Mouse (Mus musculus) bone marrow, adult 2 months (tissue): Measurements from ENCODE around the gene Mtnr1b.

ENCODE experiments used
- CTCF ChIP-seq: fragments of 200-500 bp; IDR thresholded peaks from 2 replicates; pipeline ENCODE4 v1.5.1; 2011; ENCODE audit warnings: low read length, control low read depth; ENCODE audit not compliant: control insufficient read depth, insufficient read depth
- POLR2A ChIP-seq: fragments of 200-500 bp; IDR thresholded peaks from 2 replicates; pipeline ENCODE4 v1.6.1; 2011; ENCODE audit warnings: low read depth, mild to moderate bottlenecking, control low read depth, low read length, borderline replicate concordance; ENCODE audit not compliant: control insufficient read depth

GRCm38 (mm10) chr9:15886756-15887155 lies 12.4 kb upstream of the Mtnr1b start:
- TF ChIP-seq POLR2A, result no peak
- TF ChIP-seq CTCF, result no peak
